25 mouse cellular contexts compared by ENCODE assay signal in the genomic region with DNA sequence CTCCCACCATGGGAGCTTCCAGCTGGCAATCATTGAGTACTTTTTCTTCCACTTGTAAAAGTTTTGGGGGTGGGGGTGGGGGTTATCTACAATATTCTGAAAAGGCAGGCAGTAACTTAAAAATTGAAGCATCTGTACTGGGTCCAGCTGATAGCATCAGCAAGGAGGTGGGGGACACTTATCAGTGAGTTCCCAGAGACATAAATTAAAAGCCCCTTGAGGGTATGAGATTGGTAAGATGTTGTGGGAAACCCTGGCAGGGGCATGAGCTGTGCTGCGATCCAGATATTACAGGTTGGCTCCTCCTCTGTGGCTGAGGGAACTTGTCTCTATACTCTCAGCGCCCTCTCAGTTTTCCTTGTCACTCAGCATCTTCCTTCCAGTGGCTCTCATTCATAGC. TPM values are rescaled to one million over a fixed set of nuclear protein-coding genes. Genes with fewer than 3 reads are reported as not detected.
DNase-seq lines count a peak whose midpoint lies in the region; ATAC-seq and TF ChIP-seq lines count a peak whose summit lies in the region.
"Had no signal": no experiment of that assay in that cellular context is flagged by ENCODE, and none has a peak within 500 bp of the region (broad histone marks: within the 10 kb centered on the region; RNA-seq: fewer than 3 reads in every experiment).

No protein-coding gene starts in this region.

- TF ChIP-seq CTCF in lung, embryonic 14.5 days (IDR thresholded peaks at IDR 0.05; ENCODE audit: low read depth), result no peak

- no peak overlapping the region for H3K4me3 ChIP-seq in lung, embryonic 14.5 days (ENCODE audit: low read depth, low read length)
- no peak overlapping the region for H3K4me3 ChIP-seq in liver, embryonic 13.5 days (replicated peaks)
- H3K4me3 ChIP-seq: heart, adult 2 months; heart, embryonic 15.5 days; limb, embryonic 15.5 days; midbrain, embryonic 12.5 days had no signal

- H3K4me1 ChIP-seq in lung, embryonic 14.5 days (ENCODE audit: insufficient read depth), result no peaks in the 10 kb centered on the region
- H3K4me1 ChIP-seq in liver, embryonic 13.5 days (replicated peaks), result peaks cover 75% of the 10 kb centered on the region
- H3K4me1 ChIP-seq: limb, embryonic 15.5 days; midbrain, embryonic 12.5 days had no signal

- H3K36me3 ChIP-seq in lung, embryonic 14.5 days (ENCODE audit: insufficient read depth), result no peaks in the 10 kb centered on the region
- no peaks in the 10 kb centered on the region for H3K36me3 ChIP-seq in liver, embryonic 13.5 days
- H3K36me3 ChIP-seq: heart, embryonic 15.5 days; limb, embryonic 15.5 days; midbrain, embryonic 12.5 days had no signal

- DNase-seq in lung, embryonic 14.5 days, result no peak
- DNase-seq in lung, postnatal 25 days (ENCODE audit: low spot score), result no peak
- no peak for DNase-seq in liver, embryonic 13.5 days
- no peak for DNase-seq in cerebellum, adult 11-12 months
- no peak for DNase-seq in embryo, embryonic 9.5 days (ENCODE audit: extremely low spot score)
- no peak for DNase-seq in urinary bladder, postnatal 4 days (ENCODE audit: low spot score in 2 of 2)
- DNase-seq: adrenal gland, postnatal 14 days; cerebellum, adult 11 months; cerebellum, postnatal 14 days; heart, adult 2 months; kidney, adult 18-20 months; kidney, postnatal 25 days; retina, postnatal 1 day; right cerebral cortex, postnatal 4 days; thymus, adult 18-20 months had no signal

- no peak for ATAC-seq in lung, embryonic 14.5 days (ENCODE audit: insufficient read depth)
- peak; percentile 47 for ATAC-seq in liver, embryonic 13.5 days (ENCODE audit: low read depth)
- ATAC-seq in megakaryocyte progenitor cell, adult 5-6 weeks (replicated peaks; ENCODE audit: poor library complexity), result peak; percentile 43
- ATAC-seq: hindbrain, embryonic 16.5 days; Patski had no signal

- WGBS in lung, embryonic 14.5 days, result 62% methylated on average over 2 of the region's 2 CpGs
- 50% methylated on average over 2 of the region's 2 CpGs for WGBS in liver, embryonic 13.5 days (ENCODE audit: insufficient replicate concordance)

- no peaks in the 10 kb centered on the region for H3K27me3 ChIP-seq in lung, embryonic 14.5 days (ENCODE audit: insufficient read depth, low read length)
- H3K27me3 ChIP-seq in liver, embryonic 13.5 days, result no peaks in the 10 kb centered on the region
- H3K27me3 ChIP-seq: limb, embryonic 15.5 days; midbrain, embryonic 12.5 days; Patski had no signal

- no peak overlapping the region for H3K4me2 ChIP-seq in lung, embryonic 14.5 days
- H3K4me2 ChIP-seq in liver, embryonic 13.5 days, result no peak overlapping the region
- H3K4me2 ChIP-seq: heart, embryonic 15.5 days; limb, embryonic 15.5 days; midbrain, embryonic 12.5 days had no signal

- peak overlapping the region; percentile 79; the same call in 1 of the 2 replicates for H3K27ac ChIP-seq in lung, embryonic 14.5 days (ENCODE audit: low read depth)
- no peak overlapping the region for H3K27ac ChIP-seq in liver, embryonic 13.5 days
- H3K27ac ChIP-seq: heart, adult 2 months; heart, embryonic 15.5 days; limb, embryonic 15.5 days; macrophage; midbrain, embryonic 12.5 days had no signal

- no peak overlapping the region for H3K9ac ChIP-seq in lung, embryonic 14.5 days
- no peak overlapping the region for H3K9ac ChIP-seq in liver, embryonic 13.5 days
- H3K9ac ChIP-seq: heart, embryonic 15.5 days; limb, embryonic 15.5 days; midbrain, embryonic 12.5 days had no signal

- no peaks in the 10 kb centered on the region for H3K9me3 ChIP-seq in lung, embryonic 14.5 days (ENCODE audit: low read depth, low read length)
- H3K9me3 ChIP-seq in liver, embryonic 13.5 days (replicated peaks), result no peaks in the 10 kb centered on the region
- H3K9me3 ChIP-seq: heart, embryonic 15.5 days; limb, embryonic 15.5 days; midbrain, embryonic 12.5 days had no signal

RNA-seq across cellular contexts. Expression of gene Ehf, which starts 21.2 kb away (rescaled TPM):
- 3.0 and 3.5 TPM in 2 replicates for polyA plus RNA-seq in lung, embryonic 14.5 days (2014; fragmentation: Nextera tagmentation; extraction: Ambion mirVana)
- 0.08 and 0.19 TPM in 2 replicates for polyA plus RNA-seq in liver, embryonic 13.5 days (2015; fragmentation: Nextera tagmentation; extraction: Ambion mirVana)
- total RNA-seq in megakaryocyte progenitor cell, adult 5-6 weeks (2015), result not detected in 2 replicates
- total RNA-seq in megakaryocyte progenitor cell, adult 5-6 weeks (2017), result not detected in 2 replicates
- total RNA-seq: gastrocnemius, adult 8-10 months; heart, adult 2 months; heart, postnatal 4 days had no signal
- polyA plus RNA-seq: forebrain, embryonic 11.5 days; midbrain, embryonic 12.5 days had no signal
